Mouse (Mus musculus): Measurements from ENCODE around the gene Cadm2.

The Cadm2 gene

GRCm38 (mm10) chr16:66643606-66644005, 977.1 kb downstream of the Cadm2 start:
- in situ Hi-C loops (cut with MboI; ENCODE audit: low pct_unique_long_range_greater_than_20kb in 1 of 2, low sequenced_read_pairs in 2 of 2, unreplicated experiment in 1 of 2), result no loop called here

- in situ Hi-C loops (cut with MboI; ENCODE audit: low pct_unique_long_range_greater_than_20kb in 1 of 2, low sequenced_read_pairs in 2 of 2, unreplicated experiment in 1 of 2), result no loop called here
Observed at GRCm38 (mm10) chr16:66627527-66627926, 993.2 kb downstream of the Cadm2 start.

- in situ Hi-C loops (cut with MboI; ENCODE audit: low pct_unique_long_range_greater_than_20kb in 1 of 2, low sequenced_read_pairs in 2 of 2, unreplicated experiment in 1 of 2), result no loop called here
Observed at GRCm38 (mm10) chr16:66622423-66622822, 998.3 kb downstream of the Cadm2 start.

- in situ Hi-C loops (cut with MboI; ENCODE audit: low pct_unique_long_range_greater_than_20kb in 1 of 2, low sequenced_read_pairs in 2 of 2, unreplicated experiment in 1 of 2), result no loop called here
Observed at GRCm38 (mm10) chr16:66612624-66613023, 1008.1 kb downstream of the Cadm2 start.
